Mouse (Mus musculus) Patski (cell line): ENCODE data around the gene Sik3. TPM values are rescaled to one million over a fixed set of nuclear protein-coding genes. Genes with fewer than 3 reads are reported as not detected.

Source experiments
- ATAC-seq: fragments of 100-300 bp; one replicate; pipeline ENCODE4 v1.8.0; 2021
- CTCF ChIA-PET: fragments of 350-600 bp; sonication (Branson Sonifier 250); formaldehyde crosslinking; loops from one replicate; lab custom pipeline; 2022; ENCODE audit warnings: inconsistent platforms; lab: Charles Lee
- POLR2A ChIA-PET: fragments of 350-600 bp; sonication (Branson Sonifier 250); formaldehyde crosslinking; loops from one replicate; lab custom pipeline; 2022; ENCODE audit warnings: antibody characterized with exemption, inconsistent platforms; lab: Charles Lee
- DNase-seq: peaks from one replicate; pipeline ENCODE4 v3.0.0-alpha.2; 2011; ENCODE audit warnings: low read depth, low spot score
- H3K27me3 ChIP-seq: fragments of 371-371 bp; one replicate; pipeline ENCODE4 v1.5.1; 2021
- CTCF ChIP-seq: fragments of 100-300 bp; IDR thresholded peaks from one replicate; pipeline ENCODE4 v1.5.1; 2021
- in situ Hi-C: fragments of 300-500 bp; cut with MboI; formaldehyde crosslinking; loops from 3 replicates; pipeline ENCODE4 v1.11.1; 2018; ENCODE audit warnings: low pct_unique_long_range_greater_than_20kb, mixed read lengths
- polyA plus RNA-seq: library from polyadenylated mRNA; unstranded; gene quantifications from one replicate; pipeline ENCODE4 v1.2.3, GENCODE M21; 2021

Sik3 gene
- polyA plus RNA-seq, 1 experiment from 2014 or later: 46.2 TPM

GRCm38 (mm10) chr9:46189381-46189780 is 176.8 kb downstream of the Sik3 start:
- ATAC-seq (no peak), DNase-seq (no peak)
- ChIA-PET POLR2A (interaction anchor here (1.3 kb wide), 1 partner anchor 206 kb away, joined by 4 read pairs; no protein-coding TSS in a partner anchor), CTCF (interaction anchor here (0.7 to 1.8 kb wide), 4 partner anchors 27 to 200 kb away, joined by 3 to 6 read pairs (median 5); no protein-coding TSS in a partner anchor)
- no peaks in the 10 kb centered on the region for H3K27me3 ChIP-seq
- TF ChIP-seq CTCF: no peak
- in situ Hi-C loops: no loop called here

GRCm38 (mm10) chr9:46191234-46191633 is 178.6 kb downstream of the Sik3 start:
- DNase-seq: no peak
- in situ Hi-C loops: loop anchor here (5.0 kb wide), 1 partner anchor 184 kb away; no protein-coding TSS in a partner anchor
- ChIA-PET CTCF (interaction anchor here (0.7 to 1.6 kb wide), 8 partner anchors 9 to 196 kb away, joined by 3 to 6 read pairs (median 3); no protein-coding TSS in a partner anchor), POLR2A (interaction anchor here (0.7 to 0.8 kb wide), 2 partner anchors 171 to 1600 kb away, joined by 4 to 5 read pairs; no protein-coding TSS in a partner anchor)
- no peaks in the 10 kb centered on the region for H3K27me3 ChIP-seq
- ATAC-seq: no peak
- TF ChIP-seq CTCF: no peak

GRCm38 (mm10) chr9:46191644-46192043 is 179.0 kb downstream of the Sik3 start:
- H3K27me3 ChIP-seq: no peaks in the 10 kb centered on the region
- ATAC-seq: no peak
- ChIA-PET CTCF (interaction anchor here (0.7 to 1.6 kb wide), 7 partner anchors 12 to 196 kb away, joined by 3 to 6 read pairs (median 3); no protein-coding TSS in a partner anchor), POLR2A (interaction anchor here (0.7 to 0.8 kb wide), 2 partner anchors 171 to 1600 kb away, joined by 4 to 5 read pairs; no protein-coding TSS in a partner anchor)
- no peak for DNase-seq
- in situ Hi-C loops: loop anchor here (5.0 kb wide), 1 partner anchor 184 kb away; no protein-coding TSS in a partner anchor
- no peak for TF ChIP-seq CTCF

- no peak for TF ChIP-seq CTCF
- no peak for ATAC-seq
Observed at GRCm38 (mm10) chr9:46192642-46193041, 180.0 kb downstream of the Sik3 start.

GRCm38 (mm10) chr9:46194809-46195208 is 182.2 kb downstream of the Sik3 start:
- POLR2A ChIA-PET: no interaction called here

More at GRCm38 (mm10) chr9:46192642-46193041, 180.0 kb downstream of the Sik3 start:
- DNase-seq: no peak
- CTCF ChIA-PET: interaction anchor here (1.3 kb wide), 2 partner anchors 12 to 73 kb away, joined by 3 read pairs; no protein-coding TSS in a partner anchor
- H3K27me3 ChIP-seq: no peaks in the 10 kb centered on the region
- in situ Hi-C loops: loop anchor here (5.0 kb wide), 1 partner anchor 185 kb away; no protein-coding TSS in a partner anchor
- POLR2A ChIA-PET: no interaction called here

GRCm38 (mm10) chr9:46196699-46197169 is 184.1 kb downstream of the Sik3 start:
- CTCF ChIA-PET: interaction anchor here (1.4 kb wide), 1 partner anchor 18 kb away, joined by 3 read pairs; no protein-coding TSS in a partner anchor
- in situ Hi-C loops: no loop called here
- DNase-seq: no peak

More at GRCm38 (mm10) chr9:46194809-46195208, 182.2 kb downstream of the Sik3 start:
- CTCF ChIA-PET: no interaction called here
- no peak for TF ChIP-seq CTCF
- in situ Hi-C loops: loop anchor here (5.0 kb wide), 1 partner anchor 188 kb away; no protein-coding TSS in a partner anchor
- no peaks in the 10 kb centered on the region for H3K27me3 ChIP-seq
- ATAC-seq: no peak
- no peak for DNase-seq

GRCm38 (mm10) chr9:46198461-46198860 is 185.8 kb downstream of the Sik3 start:
- DNase-seq (no peak), ATAC-seq (no peak)
- in situ Hi-C loops: no loop called here
- TF ChIP-seq CTCF: no peak
- CTCF ChIA-PET: interaction anchor here (1.1 to 1.5 kb wide), 2 partner anchors 9 to 32 kb away, joined by 3 to 4 read pairs; no protein-coding TSS in a partner anchor
- POLR2A ChIA-PET: no interaction called here
- no peaks in the 10 kb centered on the region for H3K27me3 ChIP-seq

More at GRCm38 (mm10) chr9:46196699-46197169, 184.1 kb downstream of the Sik3 start:
- TF ChIP-seq CTCF: no peak
- POLR2A ChIA-PET: no interaction called here
- H3K27me3 ChIP-seq: no peaks in the 10 kb centered on the region
- no peak for ATAC-seq

- CTCF ChIA-PET: interaction anchor here (1.1 to 1.5 kb wide), 2 partner anchors 9 to 31 kb away, joined by 3 to 4 read pairs; no protein-coding TSS in a partner anchor
- no peak for TF ChIP-seq CTCF
- no peak for ATAC-seq
- no peaks in the 10 kb centered on the region for H3K27me3 ChIP-seq
- in situ Hi-C loops: no loop called here
- DNase-seq: no peak
- POLR2A ChIA-PET: no interaction called here
Observed at GRCm38 (mm10) chr9:46198936-46199335, 186.3 kb downstream of the Sik3 start.

GRCm38 (mm10) chr9:46199609-46200008 is 187.0 kb downstream of the Sik3 start:
- H3K27me3 ChIP-seq: no peaks in the 10 kb centered on the region
- in situ Hi-C loops: no loop called here
- ChIA-PET CTCF (interaction anchor here (0.6 to 1.5 kb wide), 2 partner anchors 9 to 31 kb away, joined by 3 to 4 read pairs; no protein-coding TSS in a partner anchor), POLR2A (interaction anchor here (0.7 kb wide), 1 partner anchor 16 kb away, joined by 4 read pairs; no protein-coding TSS in a partner anchor)
- no peak for TF ChIP-seq CTCF
- no peak for DNase-seq
- ATAC-seq: no peak

- TF ChIP-seq CTCF: no peak
- ChIA-PET POLR2A (no interaction called here), CTCF (interaction anchor here (1.2 kb wide), 1 partner anchor 9 kb away, joined by 3 read pairs; no protein-coding TSS in a partner anchor)
- DNase-seq: no peak
- no peaks in the 10 kb centered on the region for H3K27me3 ChIP-seq
- no peak for ATAC-seq
- in situ Hi-C loops: no loop called here
Observed at GRCm38 (mm10) chr9:46206834-46207500, 194.3 kb downstream of the Sik3 start.
